Mouse (Mus musculus) kidney, postnatal 0 days (tissue): ENCODE data around the gene Tnnc1. TPM values are rescaled to one million over a fixed set of nuclear protein-coding genes. Genes with fewer than 3 reads are reported as not detected.

Experiments
- ATAC-seq: fragments of 200-750 bp; cut with Nextera tagmentation; replicated peaks from 2 replicates; pipeline ENCODE4 v1.8.0; 2017; ENCODE audit warnings: low read depth, moderate number of reproducible peaks, moderate TSS enrichment, moderate library complexity; ENCODE audit not compliant: low FRiP score
- DNase-seq: peaks from one replicate; pipeline ENCODE4 v3.0.0-alpha.2; 2016; ENCODE audit warnings: low spot score
- H3K27ac ChIP-seq: fragments of 300-500 bp; sonication (generic); 2 replicates; pipeline ENCODE4 v1.5.1; 2014; ENCODE audit warnings: mild to moderate bottlenecking
- H3K27me3 ChIP-seq: fragments of 300-500 bp; sonication (generic); 2 replicates; pipeline ENCODE4 v1.6.1; 2014; ENCODE audit warnings: low read length, mixed read lengths; ENCODE audit not compliant: insufficient read depth
- H3K36me3 ChIP-seq: fragments of 300-500 bp; sonication (generic); 2 replicates; pipeline ENCODE4 v1.6.1; 2014; ENCODE audit warnings: low read length, mixed read lengths; ENCODE audit not compliant: insufficient read depth
- H3K4me1 ChIP-seq: fragments of 300-500 bp; sonication (generic); replicated peaks from 2 replicates; pipeline ENCODE4 v1.6.1; 2014; ENCODE audit warnings: antibody characterized with exemption, low read length, mixed read lengths; ENCODE audit not compliant: insufficient read depth
- H3K4me2 ChIP-seq: fragments of 300-500 bp; sonication (generic); 2 replicates; pipeline ENCODE4 v1.6.1; 2014; ENCODE audit warnings: mild to moderate bottlenecking, low read length, moderate library complexity, mixed read lengths
- H3K4me3 ChIP-seq: fragments of 300-500 bp; sonication (generic); replicated peaks from 2 replicates; pipeline ENCODE4 v1.5.1; 2014; ENCODE audit warnings: low read depth, low read length
- H3K9ac ChIP-seq: fragments of 300-500 bp; sonication (generic); 2 replicates; pipeline ENCODE4 v1.6.1; 2014; ENCODE audit warnings: low read depth, low read length
- H3K9me3 ChIP-seq: fragments of 300-500 bp; sonication (generic); replicated peaks from 2 replicates; pipeline ENCODE4 v1.6.1; 2016; ENCODE audit warnings: low read length, inconsistent platforms, mixed read lengths
- CTCF ChIP-seq: IDR thresholded peaks from 2 replicates; pipeline ENCODE4 v1.5.1; 2016; ENCODE audit warnings: antibody characterized with exemption, low read depth, mild to moderate bottlenecking, moderate library complexity
- WGBS: fragments of 180-500 bp; shearing (Covaris S2); extraction: QIAGEN DNeasy Blood & Tissue Kit; methylation state at CpG from one replicate; pipeline ENCODE4 v1.1.7; 2014; 5-methylcytosine and 5-hydroxymethylcytosine counted together
- polyA plus RNA-seq: library from polyadenylated mRNA; unstranded; fragments of >200 nt; fragmentation: Nextera tagmentation; extraction: Ambion mirVana; gene quantifications from 2 replicates; pipeline ENCODE4 v1.2.1, GENCODE M21; 2015

The Tnnc1 gene
- polyA plus RNA-seq: 0.79 and 0.95 TPM in 2 replicates

DNA sequence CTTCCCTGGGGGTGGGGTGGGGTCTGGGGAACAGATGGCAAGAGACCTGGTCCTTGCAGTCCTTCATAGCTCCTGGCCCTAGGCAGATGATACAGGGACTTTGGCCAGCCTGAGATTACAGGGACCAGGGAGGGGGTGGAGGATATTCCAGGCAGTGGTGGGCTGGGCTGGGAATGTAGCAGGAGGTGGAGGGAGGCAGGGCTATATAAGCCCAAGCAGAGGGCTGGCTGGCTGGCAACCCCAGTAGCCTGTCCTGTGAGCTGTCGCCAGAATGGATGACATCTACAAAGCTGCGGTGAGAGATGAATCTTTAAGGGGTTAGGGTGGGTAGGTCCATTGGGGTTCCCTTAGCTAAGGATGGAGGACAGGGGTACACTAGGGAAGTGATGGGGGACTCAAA is at the start of gene Tnnc1:
Gene Tnnc1, plus strand, starts transcription at position 229 of the 400 bp plus-strand sequence.
- Histone ChIP-seq H3K9ac (no peak within 1 kb of the TSS), H3K9me3 (no peaks in the 10 kb centered on the region), H3K4me1 (peaks cover 12% of the 10 kb centered on the region), H3K27me3 (no peaks in the 10 kb centered on the region), H3K4me3 (no peak within 1 kb of the TSS), H3K36me3 (peaks cover 4% of the 10 kb centered on the region; the same call in 1 of the 2 replicates), H3K27ac (no peak within 1 kb of the TSS), H3K4me2 (peak within 1 kb of the TSS; percentile 94)
- no peak for DNase-seq
- WGBS: 52% methylated on average over 2 of the region's 2 CpGs
- ATAC-seq: no peak
- TF ChIP-seq CTCF: no peak

DNA sequence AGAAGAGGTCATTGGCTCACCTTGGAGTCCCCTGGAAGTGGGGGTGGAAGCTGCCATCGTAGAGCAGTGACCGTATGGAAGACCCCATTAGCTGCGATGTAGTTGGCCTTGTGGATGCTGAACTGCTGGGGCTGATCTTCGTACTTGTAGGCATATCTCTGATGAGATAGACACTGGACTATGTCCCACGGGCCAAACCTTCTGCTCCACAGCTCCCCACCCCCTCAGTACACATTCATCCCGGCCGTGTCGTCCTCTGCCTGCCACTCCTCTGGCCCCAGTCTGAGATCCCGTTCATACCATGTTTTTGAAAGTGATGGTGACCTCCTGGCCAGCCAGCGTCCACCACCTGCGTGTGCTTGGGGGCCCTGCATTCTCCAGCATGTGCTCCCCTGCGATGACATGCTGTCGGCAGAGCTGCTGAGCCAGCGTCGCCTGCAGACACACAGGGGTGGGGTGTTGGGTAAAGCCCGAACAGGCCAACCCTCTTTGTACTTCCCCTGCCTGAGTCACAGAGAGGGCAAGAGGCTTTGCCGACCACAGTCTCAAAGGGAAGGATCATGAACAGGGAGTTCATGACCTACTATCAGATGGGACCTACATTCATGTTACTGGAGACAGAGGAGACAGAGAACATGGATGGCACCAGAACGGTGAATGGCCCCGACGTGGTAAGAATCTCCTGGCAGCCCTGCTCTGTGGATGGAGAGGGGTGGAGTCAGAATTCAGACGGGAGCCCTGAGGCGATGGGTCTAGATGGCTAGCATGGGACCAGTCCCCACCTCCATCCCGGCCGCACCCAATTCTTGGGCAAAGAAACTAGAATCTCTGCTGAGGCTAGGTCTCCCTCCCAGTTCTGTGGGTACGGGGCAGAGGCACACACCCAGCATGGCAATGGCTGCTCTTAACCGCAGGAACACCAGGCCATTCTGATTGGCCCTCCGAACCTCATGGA is 47.6 kb upstream of the Tnnc1 start:
- Histone ChIP-seq H3K4me2 (no peak overlapping the region), H3K9me3 (no peaks in the 10 kb centered on the region), H3K4me1 (no peaks in the 10 kb centered on the region; the same call in 1 of the 2 replicates), H3K4me3 (no peak overlapping the region), H3K9ac (no peak overlapping the region), H3K27me3 (no peaks in the 10 kb centered on the region), H3K27ac (no peak overlapping the region), H3K36me3 (no peaks in the 10 kb centered on the region)
- TF ChIP-seq CTCF: no peak
- DNase-seq (no peak), ATAC-seq (no peak)
- WGBS: 72% methylated on average over 27 of the region's 27 CpGs

DNA sequence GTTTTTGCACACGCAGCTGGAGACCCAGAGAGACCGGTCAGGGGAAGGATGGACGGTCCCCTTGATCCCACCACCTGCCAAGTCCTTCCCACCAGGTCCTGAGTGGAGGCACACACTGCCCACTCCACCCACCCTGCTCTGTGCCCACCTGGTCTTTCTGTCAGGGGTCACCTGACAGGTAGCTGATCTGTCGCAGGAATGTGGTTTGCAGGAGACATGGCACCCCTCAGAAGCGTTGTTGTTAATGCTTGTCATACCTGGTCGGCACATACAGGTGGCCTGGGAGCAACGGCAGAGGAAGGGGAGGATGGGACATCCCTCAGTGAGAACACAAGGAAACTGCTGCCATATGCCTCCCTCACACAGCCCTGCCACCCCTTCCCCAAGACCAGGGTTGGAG is 46.9 kb upstream of the Tnnc1 start:
- no peak for ATAC-seq
- no peaks in the 10 kb centered on the region for H3K9me3 ChIP-seq
- DNase-seq: no peak
- H3K4me1 ChIP-seq: peaks cover 4% of the 10 kb centered on the region; the same call in 1 of the 2 replicates
- no peak overlapping the region for H3K4me2 ChIP-seq
- H3K27ac ChIP-seq: no peak overlapping the region
- no peaks in the 10 kb centered on the region for H3K27me3 ChIP-seq
- H3K36me3 ChIP-seq: no peaks in the 10 kb centered on the region
- 87% methylated on average over 7 of the region's 7 CpGs for WGBS
- no peak for TF ChIP-seq CTCF
- no peak overlapping the region for H3K9ac ChIP-seq
- H3K4me3 ChIP-seq: no peak overlapping the region

DNA sequence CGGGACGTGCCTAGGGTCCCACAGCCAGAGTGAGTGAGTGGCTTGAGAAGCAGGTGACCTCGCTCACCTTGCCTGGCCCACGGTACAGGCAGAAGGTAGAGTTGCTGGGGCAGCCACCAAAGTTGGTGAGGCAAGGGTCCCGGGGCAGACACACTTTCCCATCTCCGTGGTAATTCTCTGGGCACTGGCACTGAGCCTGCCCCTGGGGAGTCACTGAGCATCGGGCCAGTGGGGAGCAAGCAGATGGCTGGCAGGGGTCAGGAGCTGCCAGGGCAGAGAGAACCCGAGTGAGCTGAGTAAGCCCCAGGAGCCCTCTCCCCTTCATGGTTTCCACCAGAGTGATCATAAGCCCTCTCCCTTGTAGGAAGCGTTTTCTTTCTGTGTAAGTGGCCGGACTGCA is 46.5 kb upstream of the Tnnc1 start:
- H3K36me3 ChIP-seq: no peaks in the 10 kb centered on the region

DNA sequence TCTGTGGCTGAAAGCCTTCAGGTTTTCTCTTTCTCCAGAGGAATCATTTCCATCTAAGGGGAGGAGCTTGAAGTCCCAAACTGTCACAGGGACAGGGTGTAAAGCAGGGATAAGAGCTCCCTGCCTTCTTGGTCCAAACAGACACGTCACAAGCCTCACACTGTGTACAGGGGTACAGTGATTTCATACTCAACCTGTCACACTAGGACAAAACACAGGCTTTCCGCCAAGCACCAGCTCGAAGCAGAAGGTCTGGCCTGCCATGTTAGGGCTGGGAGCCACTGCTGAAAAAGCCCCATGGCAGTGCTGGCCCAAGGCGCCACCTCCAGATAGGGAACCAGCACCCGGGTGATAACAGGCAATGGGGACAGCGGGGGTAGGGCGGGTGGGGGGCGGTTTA is 44.0 kb upstream of the Tnnc1 start:
- TF ChIP-seq CTCF: no peak
- Histone ChIP-seq H3K4me2 (no peak overlapping the region), H3K27me3 (no peaks in the 10 kb centered on the region), H3K4me1 (peaks cover 13% of the 10 kb centered on the region; the same call in 1 of the 2 replicates), H3K9ac (no peak overlapping the region), H3K4me3 (no peak overlapping the region), H3K27ac (no peak overlapping the region), H3K36me3 (no peaks in the 10 kb centered on the region), H3K9me3 (no peaks in the 10 kb centered on the region)
- 84% methylated on average over 8 of the region's 8 CpGs for WGBS
- DNase-seq (no peak), ATAC-seq (no peak)

More for the DNA sequence above, 46.5 kb upstream of the Tnnc1 start:
- no peak overlapping the region for H3K4me3 ChIP-seq
- no peak for TF ChIP-seq CTCF
- no peaks in the 10 kb centered on the region for H3K9me3 ChIP-seq
- peaks cover 7% of the 10 kb centered on the region; the same call in 1 of the 2 replicates for H3K4me1 ChIP-seq
- ATAC-seq (no peak), DNase-seq (no peak)
- no peaks in the 10 kb centered on the region for H3K27me3 ChIP-seq
- WGBS: 57% methylated on average over 10 of the region's 10 CpGs
- H3K4me2 ChIP-seq: no peak overlapping the region
- no peak overlapping the region for H3K27ac ChIP-seq
- H3K9ac ChIP-seq: no peak overlapping the region

DNA sequence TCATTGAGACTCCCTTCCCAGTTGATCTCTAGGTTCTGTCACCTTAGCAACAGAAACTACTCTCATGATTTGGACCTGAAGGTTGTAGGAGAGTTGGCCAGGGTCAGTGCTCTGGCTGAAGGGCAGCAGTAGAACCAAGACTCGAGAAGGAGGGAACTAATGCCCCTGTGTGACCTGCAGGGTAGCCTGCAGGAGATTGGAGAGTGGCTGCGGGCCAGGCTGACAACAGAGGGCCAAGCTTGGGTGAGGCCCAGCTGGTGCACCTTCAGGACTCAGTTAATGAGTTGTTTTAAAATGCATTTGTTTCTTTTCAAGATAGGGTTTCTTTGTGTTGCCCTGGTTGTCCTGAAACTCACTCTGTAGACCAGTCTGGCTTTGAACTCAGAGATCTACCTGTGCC is 43.1 kb upstream of the Tnnc1 start:
- Histone ChIP-seq H3K4me3 (no peak overlapping the region), H3K9me3 (no peaks in the 10 kb centered on the region), H3K9ac (no peak overlapping the region), H3K4me1 (peaks cover 13% of the 10 kb centered on the region; the same call in 1 of the 2 replicates), H3K27me3 (no peaks in the 10 kb centered on the region), H3K4me2 (no peak overlapping the region), H3K36me3 (no peaks in the 10 kb centered on the region), H3K27ac (no peak overlapping the region)
- DNase-seq: no peak
- ATAC-seq: no peak
- TF ChIP-seq CTCF: no peak
- 45% methylated on average over 2 of the region's 2 CpGs for WGBS
